Mouse (Mus musculus) megakaryocyte progenitor cell, adult 5-6 weeks (primary cell): ENCODE results near the gene Aplp2. TPM values are rescaled to one million over a fixed set of nuclear protein-coding genes. Genes with fewer than 3 reads are reported as not detected.
"Not testable (repeated sequence)": the region's sequence is repeated elsewhere in the genome, so short reads cannot be mapped to it uniquely, and the experiment has no call there.

Experiments used
- ATAC-seq: replicated peaks from 2 replicates; pipeline ENCODE4 v1.8.0; 2016; ENCODE audit warnings: mild to moderate bottlenecking, moderate TSS enrichment, inconsistent platforms; ENCODE audit not compliant: poor library complexity
- total RNA-seq, 2 experiments: library from RNA; stranded (forward) in 1 of 2; stranded (reverse) in 1 of 2; fragments of 157-497, 149-512 nt in 1 of 2; fragments of 200-1000 nt in 1 of 2; gene quantifications; 2 replicates each; pipeline versions ENCODE4 v1.2.3 to v1.2.4; 2015 to 2017

Aplp2 gene
- total RNA-seq, 2 experiments from 2014 or later: 36.9 to 54.0 TPM

GRCm38 (mm10) chr9:31181291-31182085, 30.1 kb downstream of the Aplp2 start:
- no peak for ATAC-seq

DNA sequence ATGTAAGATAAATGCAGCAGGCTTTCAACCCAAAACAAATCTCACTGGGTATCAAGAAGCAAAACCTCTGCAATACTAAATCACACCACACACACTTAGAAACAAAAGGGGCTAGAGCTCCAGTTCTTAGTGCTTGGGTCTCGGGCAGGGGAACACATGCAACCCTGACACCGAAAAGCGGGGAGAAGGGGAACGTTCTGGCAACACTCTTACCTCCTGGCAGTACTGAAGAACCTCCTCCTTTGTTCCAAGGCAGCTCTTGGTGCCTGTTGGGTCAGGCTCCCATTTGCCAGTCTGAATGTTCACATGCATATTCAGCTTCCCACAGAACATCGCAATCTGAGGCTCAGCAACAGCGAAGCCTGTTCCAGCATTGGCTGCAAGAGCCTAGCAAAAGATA, 33.9 kb downstream of the Aplp2 start:
- no peak for ATAC-seq

GRCm38 (mm10) chr9:31176379-31177130, 35.1 kb downstream of the Aplp2 start:
- ATAC-seq: peak; percentile 96

- ATAC-seq: no peak
Observed at GRCm38 (mm10) chr9:31175978-31176377, 35.6 kb downstream of the Aplp2 start.

- no peak for ATAC-seq
Observed at GRCm38 (mm10) chr9:31175346-31175745, 36.3 kb downstream of the Aplp2 start.

- ATAC-seq: no peak
Observed at GRCm38 (mm10) chr9:31168356-31169093, 43.1 kb downstream of the Aplp2 start.

GRCm38 (mm10) chr9:31167305-31167704, 44.3 kb downstream of the Aplp2 start:
- no peak for ATAC-seq

GRCm38 (mm10) chr9:31165505-31165904, 46.1 kb downstream of the Aplp2 start:
- not testable (repeated sequence) for ATAC-seq

GRCm38 (mm10) chr9:31163327-31163726, 48.3 kb downstream of the Aplp2 start:
- peak; percentile 70 for ATAC-seq

DNA sequence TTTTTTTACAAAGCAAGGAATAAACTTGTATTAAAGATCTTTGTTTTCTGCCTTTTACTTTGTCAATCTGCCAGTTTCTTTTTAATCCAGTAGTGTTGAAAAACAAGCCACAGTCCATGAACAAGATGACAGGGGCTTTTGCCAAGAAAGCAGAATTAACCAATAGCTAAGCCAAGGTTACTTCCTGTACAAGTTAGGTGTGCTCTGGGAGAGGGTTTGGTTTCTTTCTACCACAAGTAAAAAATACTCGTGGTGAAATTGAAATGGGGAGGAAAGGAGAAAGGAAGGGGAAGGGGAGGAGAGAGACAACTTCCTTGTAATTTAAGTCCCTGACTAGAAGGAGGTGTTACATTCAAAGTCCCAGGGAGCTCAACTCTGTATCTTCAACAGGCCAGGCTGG, 48.7 kb downstream of the Aplp2 start:
- ATAC-seq: peak; percentile 51

DNA sequence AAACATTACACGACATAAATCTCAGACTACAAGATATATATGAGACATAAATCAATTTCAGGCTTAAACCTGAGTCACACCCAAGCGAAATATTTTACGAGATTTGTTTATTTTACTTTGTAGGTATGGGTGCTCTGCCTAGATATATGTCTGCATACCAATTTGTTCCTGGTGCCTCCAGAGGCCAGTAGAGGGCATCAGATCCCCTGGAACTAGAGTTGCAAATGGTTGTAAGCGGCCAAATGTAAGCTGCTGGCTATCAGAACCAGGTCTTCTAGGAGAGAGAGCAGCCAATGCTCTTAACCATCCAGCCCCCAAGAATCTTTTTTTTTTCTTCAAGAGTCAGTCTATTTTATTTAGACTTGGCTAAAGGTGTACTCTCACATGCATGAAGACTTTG, 51.7 kb downstream of the Aplp2 start:
- ATAC-seq: peak; percentile 47; the same call in 1 of the 2 replicates

- no peak for ATAC-seq
Observed at GRCm38 (mm10) chr9:31156594-31156993, 55.0 kb downstream of the Aplp2 start.

- peak; percentile 83 for ATAC-seq
Observed at GRCm38 (mm10) chr9:31151050-31151449, 60.6 kb downstream of the Aplp2 start.

DNA sequence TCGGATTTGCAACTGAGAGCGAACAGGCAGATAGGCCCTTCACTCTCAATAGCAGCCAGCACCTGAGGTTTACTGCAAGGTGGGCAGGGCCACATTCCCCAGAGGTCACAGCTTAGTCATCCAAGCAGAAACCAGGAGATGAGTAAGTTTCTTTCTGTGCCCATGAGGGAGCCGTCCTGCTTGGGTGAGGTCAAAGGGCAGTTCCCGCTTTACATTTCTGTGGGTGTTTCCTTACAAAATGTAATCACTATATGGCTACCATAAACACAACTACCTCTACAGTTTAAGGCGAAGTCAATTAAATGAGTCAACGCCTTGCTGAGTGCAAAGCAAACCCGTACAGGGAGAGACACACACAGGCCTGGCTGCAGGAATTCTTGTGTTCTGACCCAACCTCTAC, 63.5 kb downstream of the Aplp2 start:
- ATAC-seq: no peak

DNA sequence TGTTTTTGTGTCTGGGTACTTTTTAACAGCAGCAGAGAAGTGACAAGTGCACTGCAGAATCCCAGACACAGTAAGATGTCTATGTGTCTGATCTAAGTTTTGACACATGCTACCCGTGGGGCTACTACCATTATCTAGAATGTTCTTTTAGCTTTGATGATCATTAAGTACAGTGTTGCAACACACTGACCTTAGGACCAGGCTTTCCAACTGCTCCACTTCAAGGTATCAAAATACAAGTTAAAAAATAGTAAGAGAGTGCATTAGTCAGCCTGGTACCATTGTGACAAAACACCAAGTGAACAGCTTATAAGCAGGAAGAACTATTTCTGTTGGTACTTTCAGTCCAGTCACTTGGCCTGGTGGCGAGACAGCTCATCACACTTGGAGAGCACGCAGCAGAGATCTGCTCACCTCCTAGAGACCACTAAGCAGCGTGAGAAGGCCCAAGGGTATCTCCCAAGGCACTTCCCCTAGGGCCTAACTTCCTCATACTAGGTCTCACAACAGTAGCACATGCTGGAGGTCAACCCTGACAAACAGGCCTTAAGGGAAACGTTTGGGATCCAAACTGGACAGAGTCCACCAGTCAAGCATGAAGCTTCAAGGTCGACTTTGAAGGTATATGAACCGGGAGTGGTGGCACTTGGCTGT, 66.2 kb downstream of the Aplp2 start:
- peak; percentile 95 for ATAC-seq

- no peak for ATAC-seq
Observed at GRCm38 (mm10) chr9:31142924-31143323, 68.7 kb downstream of the Aplp2 start.

DNA sequence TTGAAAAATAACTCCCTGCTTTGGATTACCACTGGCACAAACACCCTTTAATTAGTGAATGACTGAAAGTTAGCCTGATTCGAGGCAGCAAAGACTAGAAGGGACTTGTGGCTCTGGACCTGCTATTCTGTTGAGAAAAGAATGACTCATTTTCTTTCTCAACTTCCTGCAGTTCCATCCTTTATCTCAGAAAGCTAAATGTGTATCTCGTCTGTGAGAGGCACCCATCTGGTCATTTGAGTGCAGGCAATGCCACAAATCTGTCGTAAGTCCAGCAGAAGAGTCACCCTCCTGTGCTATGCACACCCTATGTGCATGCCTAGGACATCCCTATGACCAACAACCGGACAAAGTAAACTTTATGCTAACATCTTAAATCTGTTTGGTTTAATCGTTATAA, 78.5 kb downstream of the Aplp2 start:
- 0 out of 2 replicates have a peak, but pooled peaks have one; percentile 5 for ATAC-seq

DNA sequence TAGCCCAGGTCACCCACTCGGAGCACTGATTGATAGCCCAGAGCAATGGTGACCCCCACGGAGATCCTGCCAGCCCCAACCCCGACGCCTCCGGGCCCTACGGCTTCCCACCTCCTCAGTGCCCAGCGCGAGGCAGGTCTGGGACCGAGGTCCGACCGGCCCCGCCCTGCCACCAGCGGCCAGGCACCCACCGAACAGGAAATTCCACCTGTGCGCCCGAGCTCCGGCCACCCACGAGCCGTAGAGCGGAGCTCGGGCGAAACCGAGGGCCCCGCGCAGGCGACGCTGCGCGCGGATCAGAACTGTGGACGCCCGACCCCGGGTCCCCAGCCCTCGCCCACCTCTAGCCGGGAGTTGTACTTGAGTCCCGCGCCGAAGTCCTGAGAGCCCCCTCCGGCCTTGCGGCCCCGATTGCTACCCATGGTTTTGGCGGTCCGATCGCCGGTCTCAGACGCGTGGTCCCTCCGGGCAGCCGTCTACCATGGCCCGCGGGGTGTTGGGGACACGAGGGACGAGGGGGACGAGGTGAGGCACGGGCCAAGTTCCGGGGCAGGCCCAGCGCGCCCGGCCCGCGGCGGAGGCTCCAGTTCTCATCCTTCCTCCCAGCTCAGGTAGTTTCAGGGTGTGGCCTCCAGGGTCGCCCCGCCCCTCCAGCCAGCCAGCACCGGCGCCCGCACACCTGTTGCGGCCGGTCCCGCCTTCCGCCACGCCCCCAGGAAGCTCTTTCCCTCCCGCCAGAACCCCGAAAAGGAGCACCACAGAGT, 80.2 kb downstream of the Aplp2 start, which contains the start of gene St14:
Gene St14, minus strand, starts transcription at position 649 of the 764 bp plus-strand sequence.
- ATAC-seq: peak; percentile 33; the same call in 1 of the 2 replicates

GRCm38 (mm10) chr9:31130357-31131204, 81.0 kb downstream of the Aplp2 start:
- peak; percentile 5; the same call in 1 of the 2 replicates for ATAC-seq
